Comparison of ENCODE assay signal across 19 mouse cellular contexts in genomic region chr6:92497279-92497678, GRCm38 (mm10).
DNase-seq lines count a peak whose midpoint lies in the region; ATAC-seq lines count a peak whose summit lies in the region.
"Had no signal": no experiment of that assay in that cellular context is flagged by ENCODE, and none has a peak within 500 bp of the region (broad histone marks: within the 10 kb centered on the region; RNA-seq: fewer than 3 reads in every experiment).

No protein-coding gene starts in this region.

- H3K4me3 ChIP-seq in hindbrain, embryonic 16.5 days (ENCODE audit: low read length): no peak overlapping the region
- no peak overlapping the region for H3K4me3 ChIP-seq in hindbrain, embryonic 12.5 days
- H3K4me3 ChIP-seq in midbrain, embryonic 16.5 days (ENCODE audit: low read depth, low read length): no peak overlapping the region
- no peak overlapping the region for H3K4me3 ChIP-seq in midbrain, embryonic 13.5 days (replicated peaks)
- H3K4me3 ChIP-seq: embryonic facial prominence, embryonic 12.5 days; forebrain, embryonic 15.5 days; heart, embryonic 10.5 days had no signal

- no peaks in the 10 kb centered on the region for H3K9me3 ChIP-seq in hindbrain, embryonic 16.5 days (ENCODE audit: control insufficient read depth, low read length)
- no peaks in the 10 kb centered on the region for H3K9me3 ChIP-seq in hindbrain, embryonic 12.5 days (replicated peaks)
- no peaks in the 10 kb centered on the region for H3K9me3 ChIP-seq in midbrain, embryonic 16.5 days (replicated peaks; ENCODE audit: control insufficient read depth, low read length, poor library complexity, severe bottlenecking)
- H3K9me3 ChIP-seq in midbrain, embryonic 13.5 days: no peaks in the 10 kb centered on the region
- H3K9me3 ChIP-seq: embryonic facial prominence, embryonic 12.5 days; forebrain, embryonic 15.5 days; heart, embryonic 10.5 days had no signal

- no peaks in the 10 kb centered on the region for H3K27me3 ChIP-seq in hindbrain, embryonic 16.5 days (replicated peaks; ENCODE audit: control insufficient read depth, insufficient read depth, low read length)
- H3K27me3 ChIP-seq in hindbrain, embryonic 12.5 days: no peaks in the 10 kb centered on the region
- no peaks in the 10 kb centered on the region for H3K27me3 ChIP-seq in midbrain, embryonic 16.5 days (ENCODE audit: control insufficient read depth, insufficient read depth, low read depth, low read length)
- H3K27me3 ChIP-seq in midbrain, embryonic 13.5 days: no peaks in the 10 kb centered on the region
- H3K27me3 ChIP-seq: CH12.LX; embryonic facial prominence, embryonic 12.5 days; forebrain, embryonic 15.5 days had no signal

- H3K27ac ChIP-seq in hindbrain, embryonic 16.5 days (ENCODE audit: low read depth, low read length): no peak overlapping the region
- H3K27ac ChIP-seq in hindbrain, embryonic 12.5 days: no peak overlapping the region
- H3K27ac ChIP-seq in midbrain, embryonic 16.5 days (ENCODE audit: low read length): no peak overlapping the region
- no peak overlapping the region for H3K27ac ChIP-seq in midbrain, embryonic 13.5 days
- H3K27ac ChIP-seq: embryonic facial prominence, embryonic 12.5 days; forebrain, embryonic 15.5 days had no signal

- H3K4me2 ChIP-seq in hindbrain, embryonic 16.5 days (ENCODE audit: low read length): no peak overlapping the region
- H3K4me2 ChIP-seq in hindbrain, embryonic 12.5 days (replicated peaks): no peak overlapping the region
- H3K4me2 ChIP-seq in midbrain, embryonic 16.5 days (ENCODE audit: low read length): no peak overlapping the region
- no peak overlapping the region for H3K4me2 ChIP-seq in midbrain, embryonic 13.5 days (replicated peaks)
- H3K4me2 ChIP-seq: embryonic facial prominence, embryonic 12.5 days; forebrain, embryonic 15.5 days had no signal

- no peaks in the 10 kb centered on the region for H3K4me1 ChIP-seq in hindbrain, embryonic 16.5 days (ENCODE audit: control insufficient read depth, insufficient read depth, low read depth, low read length)
- H3K4me1 ChIP-seq in hindbrain, embryonic 12.5 days: no peaks in the 10 kb centered on the region
- H3K4me1 ChIP-seq in midbrain, embryonic 16.5 days (ENCODE audit: control insufficient read depth, insufficient read depth, low read length): peaks cover 9% of the 10 kb centered on the region; the same call in 1 of the 2 replicates
- H3K4me1 ChIP-seq in midbrain, embryonic 13.5 days (replicated peaks): peaks cover 3% of the 10 kb centered on the region; the same call in 1 of the 2 replicates
- H3K4me1 ChIP-seq: forebrain, embryonic 15.5 days had no signal

- DNase-seq in cerebellum, postnatal 14 days: peak; percentile 41 to 60
- no peak for DNase-seq in cerebellum, postnatal 25 days
- DNase-seq in adipocyte (ENCODE audit: low spot score): no peak
- DNase-seq: adrenal gland, adult 8-10 months; adrenal gland, postnatal 36 days; cerebellum, adult 11 months; cerebellum, adult 9-10 months; gastrocnemius, postnatal 36 days; heart, adult 18-20 months; heart, postnatal 10 days; kidney, adult 11 months had no signal

- H3K9ac ChIP-seq in hindbrain, embryonic 16.5 days (ENCODE audit: low read depth, low read length): no peak overlapping the region
- H3K9ac ChIP-seq in hindbrain, embryonic 12.5 days: no peak overlapping the region
- H3K9ac ChIP-seq in midbrain, embryonic 16.5 days (ENCODE audit: low read depth, low read length): no peak overlapping the region
- no peak overlapping the region for H3K9ac ChIP-seq in midbrain, embryonic 13.5 days (replicated peaks)
- H3K9ac ChIP-seq: embryonic facial prominence, embryonic 12.5 days; forebrain, embryonic 15.5 days had no signal

- H3K36me3 ChIP-seq in hindbrain, embryonic 16.5 days (ENCODE audit: control insufficient read depth, insufficient read depth, low read length): no peaks in the 10 kb centered on the region
- H3K36me3 ChIP-seq in hindbrain, embryonic 12.5 days: no peaks in the 10 kb centered on the region
- H3K36me3 ChIP-seq in midbrain, embryonic 16.5 days (ENCODE audit: control insufficient read depth, insufficient read depth, low read length): no peaks in the 10 kb centered on the region
- H3K36me3 ChIP-seq in midbrain, embryonic 13.5 days: no peaks in the 10 kb centered on the region
- H3K36me3 ChIP-seq: embryonic facial prominence, embryonic 12.5 days; forebrain, embryonic 15.5 days; heart, embryonic 10.5 days had no signal

- WGBS in hindbrain, embryonic 16.5 days: 63% methylated on average over 4 of the region's 4 CpGs
- 75% methylated on average over 4 of the region's 4 CpGs for WGBS in hindbrain, embryonic 12.5 days
- WGBS in midbrain, embryonic 16.5 days: 74% methylated on average over 4 of the region's 4 CpGs
- WGBS in midbrain, embryonic 13.5 days: 74% methylated on average over 4 of the region's 4 CpGs

- peak; percentile 72 for ATAC-seq in hindbrain, embryonic 16.5 days
- no peak for ATAC-seq in hindbrain, embryonic 12.5 days (ENCODE audit: low FRiP score)
- ATAC-seq in midbrain, embryonic 16.5 days: 0 out of 2 replicates have a peak, but pooled peaks have one; percentile 39
- ATAC-seq in midbrain, embryonic 13.5 days: no peak
- ATAC-seq: forebrain, embryonic 15.5 days had no signal

Comparison
In these comparisons a context has a peak if more than half of its experiments do, and no peak if none do; other contexts are left out.
1. DNase-seq: peak in cerebellum, postnatal 14 days (2 of 2); none in cerebellum, postnatal 25 days (0 of 2) and adipocyte (single experiment).
2. ATAC-seq: peak in hindbrain, embryonic 16.5 days (single experiment) and midbrain, embryonic 16.5 days (single experiment); none in hindbrain, embryonic 12.5 days (single experiment) and midbrain, embryonic 13.5 days (single experiment).